Mouse (Mus musculus): ENCODE measurements at regions not wholly inside any gene's neighbourhood (a gene's known extent, or its start where the extent isn't known, plus 50 kb on each side); places are given as distances from the start of the nearest gene placed in this dataset.

- DNase-seq, result peak; percentile 14
Observed at GRCm38 (mm10) chr19:15800856-15801706, 146.1 kb downstream of the Psat1 start.

DNA sequence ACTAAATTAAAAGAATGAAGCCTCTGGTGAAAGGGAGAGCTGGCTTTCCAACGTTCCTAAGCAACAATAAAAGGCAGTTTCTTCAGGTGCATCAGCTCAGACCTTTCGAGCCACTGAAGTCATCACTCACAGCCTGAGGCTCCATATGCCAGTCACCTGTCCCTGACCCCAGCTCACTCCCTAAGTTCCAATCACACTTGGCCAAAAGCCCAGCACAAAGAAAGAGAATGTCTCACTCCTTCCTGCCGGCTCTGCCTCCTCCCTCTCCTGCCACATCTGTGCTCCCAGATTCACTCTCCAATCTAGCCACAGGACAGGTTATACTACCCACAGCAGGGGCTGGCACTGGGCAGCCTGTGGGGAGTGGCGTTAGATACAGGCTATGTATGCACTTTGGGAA, 150.7 kb downstream of the Psat1 start:
- DNase-seq, result peak; percentile 54

GRCm38 (mm10) chr19:15791942-15792341, 155.2 kb downstream of the Psat1 start:
- no peak for DNase-seq

GRCm38 (mm10) chr19:15791264-15791913, 155.7 kb downstream of the Psat1 start:
- DNase-seq, result no peak

DNA sequence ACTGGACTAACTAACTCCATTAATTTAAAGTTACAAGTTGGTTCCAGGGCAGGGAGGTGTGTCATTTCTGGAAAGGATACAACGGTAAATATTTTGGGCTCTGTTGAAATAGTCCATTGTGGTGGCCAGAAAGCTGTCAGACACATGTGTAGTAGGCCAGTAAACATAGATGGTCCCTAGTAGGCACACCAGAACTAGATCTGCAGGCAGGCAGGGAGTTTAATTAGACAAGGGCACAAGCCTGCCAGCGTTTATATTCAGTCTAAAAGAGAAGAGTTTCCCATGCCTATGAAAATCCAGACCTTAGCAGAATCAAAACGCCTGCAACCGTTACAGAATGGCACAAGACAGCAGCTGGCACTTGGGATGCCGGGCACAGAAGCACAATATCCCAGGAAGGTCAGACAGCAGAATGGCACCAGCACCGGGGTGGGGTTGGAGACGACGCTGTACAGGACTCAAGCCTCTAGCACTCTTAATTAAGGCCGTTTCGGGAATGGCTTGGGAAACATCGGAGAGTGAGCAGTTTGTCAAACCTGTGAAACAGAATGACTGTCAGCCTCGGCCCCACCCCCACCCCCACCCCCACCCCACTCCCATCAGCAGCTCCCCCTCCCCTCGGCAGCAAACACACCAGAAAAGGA, 156.4 kb downstream of the Psat1 start:
- DNase-seq, result no peak

GRCm38 (mm10) chr19:15789741-15790140, 157.4 kb downstream of the Psat1 start:
- no peak for DNase-seq

GRCm38 (mm10) chr19:15784644-15785043, 162.5 kb downstream of the Psat1 start:
- DNase-seq, result no peak

- no peak for DNase-seq
Observed at GRCm38 (mm10) chr19:15769651-15770050, 177.5 kb downstream of the Psat1 start.

DNA sequence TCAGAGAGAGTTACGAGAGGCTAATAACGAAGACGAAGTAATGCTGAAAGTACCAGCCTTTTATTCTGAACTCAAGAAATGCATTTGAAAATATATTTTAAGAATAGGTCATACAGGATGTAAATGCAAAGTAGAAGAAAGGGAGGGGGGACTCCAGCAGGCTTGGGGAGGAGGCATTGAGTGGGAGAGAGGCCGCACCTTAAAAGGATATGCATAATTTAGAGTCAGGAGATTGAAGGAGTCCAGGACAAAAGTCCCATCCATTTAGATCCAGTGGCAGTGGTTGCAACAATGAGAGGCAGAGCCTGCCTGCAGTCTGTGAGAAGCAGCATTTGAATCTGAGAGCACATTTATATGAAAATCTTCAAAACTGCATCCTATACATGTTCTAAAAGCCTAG, 186.1 kb downstream of the Psat1 start:
- DNase-seq, result no peak

GRCm38 (mm10) chr19:15745026-15745777, 201.9 kb downstream of the Psat1 start:
- DNase-seq, result peak; percentile 42

DNA sequence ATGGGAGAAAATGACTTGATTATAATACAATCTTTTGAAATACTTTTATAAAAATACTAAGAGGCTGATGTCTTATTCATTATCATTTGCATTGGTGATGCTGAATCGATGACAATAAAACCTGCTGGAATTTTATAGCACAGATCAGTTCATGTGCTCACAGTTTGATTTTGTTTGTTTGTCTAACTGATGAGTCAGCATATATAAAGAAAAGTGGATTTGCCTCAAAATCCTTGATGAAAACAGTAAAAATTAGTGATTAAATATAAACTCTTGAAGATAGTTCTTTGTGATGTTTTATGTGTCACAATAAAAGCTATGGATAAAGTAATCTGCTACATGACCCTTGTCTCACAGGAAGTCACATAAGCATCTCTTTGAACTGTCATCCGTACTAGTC, 210.9 kb downstream of the Psat1 start:
- DNase-seq, result no peak

GRCm38 (mm10) chr19:15726785-15727406, 220.2 kb downstream of the Psat1 start:
- no peak for DNase-seq

GRCm38 (mm10) chr19:15692379-15693023, 254.6 kb downstream of the Psat1 start:
- no peak for DNase-seq

- DNase-seq, result peak; percentile 60
Observed at GRCm38 (mm10) chr19:15669996-15670395, 277.1 kb downstream of the Psat1 start.

GRCm38 (mm10) chr19:15669541-15669940, 277.6 kb downstream of the Psat1 start:
- DNase-seq, result no peak

DNA sequence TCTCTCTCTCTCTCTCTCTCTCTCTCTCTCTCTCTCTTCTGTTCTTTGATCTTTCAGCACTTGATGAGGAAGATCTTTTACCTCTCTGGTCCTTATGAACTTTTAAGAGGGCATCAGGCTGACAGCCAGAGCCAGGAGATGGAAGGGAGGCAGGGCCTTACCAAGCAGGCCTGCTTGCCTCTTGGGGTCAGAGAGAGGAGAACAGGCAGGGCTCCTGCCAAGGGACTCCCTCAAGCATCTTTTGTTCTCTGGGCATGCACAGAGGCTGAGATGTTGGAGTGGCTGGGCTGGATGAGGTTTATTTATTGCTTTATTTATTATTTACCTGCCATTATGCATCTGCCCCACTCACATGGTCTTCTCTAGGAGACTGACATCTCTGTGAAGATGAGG, 278.5 kb downstream of the Psat1 start:
- no peak for DNase-seq

DNA sequence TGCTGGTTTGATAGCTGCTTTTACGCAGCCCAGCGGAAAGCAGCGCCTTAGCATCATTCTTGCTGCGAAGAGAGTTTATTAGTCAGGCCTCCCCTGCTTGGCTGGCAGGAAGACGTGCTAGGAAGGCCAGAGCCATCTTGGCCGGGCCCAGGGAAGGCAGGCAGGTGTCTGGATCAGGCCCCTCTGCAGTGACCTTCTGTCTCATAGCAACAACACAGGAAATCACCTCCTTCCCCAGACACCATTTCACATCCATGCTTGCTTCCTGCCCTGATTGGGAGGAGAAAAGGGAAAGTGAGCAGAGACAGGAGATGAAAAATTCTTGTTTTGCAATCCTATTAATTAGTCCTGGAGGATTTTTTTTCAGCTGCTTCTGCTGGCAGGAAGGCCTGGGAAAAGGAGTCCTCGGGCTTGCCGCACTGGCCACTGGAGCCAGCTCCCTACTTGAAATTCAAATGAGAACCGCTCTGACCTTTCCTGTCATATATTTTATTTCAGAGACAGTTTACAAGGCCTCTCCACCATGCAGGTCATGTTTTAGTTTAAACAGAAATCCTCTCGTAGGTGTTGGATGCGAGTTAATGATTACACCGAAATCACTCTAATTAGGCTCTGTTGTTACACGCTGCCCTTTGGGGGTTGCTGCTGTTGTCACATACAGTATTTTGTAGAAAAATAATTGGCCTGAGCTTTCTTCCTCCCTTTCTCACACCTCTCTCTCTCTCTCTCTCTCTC, 279.1 kb downstream of the Psat1 start:
- DNase-seq, result peak; percentile 54

GRCm38 (mm10) chr19:15663659-15664255, 283.4 kb downstream of the Psat1 start:
- DNase-seq, result no peak

DNA sequence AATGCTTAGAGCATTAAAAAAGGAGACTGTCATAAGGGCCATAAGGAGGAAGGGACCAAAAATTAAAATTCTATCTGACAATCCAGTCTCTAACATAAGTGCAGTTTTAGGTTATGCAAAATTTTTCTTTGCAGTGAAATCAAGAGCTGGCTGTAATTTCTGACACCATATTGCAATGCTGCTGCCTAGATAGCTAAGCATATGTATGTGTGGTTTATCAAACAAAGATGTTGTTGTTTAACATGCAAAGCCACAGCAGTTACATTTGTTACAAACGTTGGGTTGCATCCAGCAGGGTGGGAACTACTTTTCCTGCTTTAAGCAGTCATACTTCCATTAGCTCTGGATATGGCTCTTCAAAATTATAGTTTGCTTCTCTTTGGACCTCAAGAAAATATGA, 288.5 kb downstream of the Psat1 start:
- DNase-seq, result no peak

GRCm38 (mm10) chr19:15657846-15658245, 289.3 kb downstream of the Psat1 start:
- peak; percentile 59 for DNase-seq

Measured in adrenal gland, adult 2 months (tissue).